Mouse (Mus musculus) forebrain, embryonic 16.5 days (tissue): ENCODE measurements around the gene Gcn1l1. TPM values are rescaled to one million over a fixed set of nuclear protein-coding genes. Genes with fewer than 3 reads are reported as not detected.
"Not testable (repeated sequence)": the region's sequence is repeated elsewhere in the genome, so short reads cannot be mapped to it uniquely, and the experiment has no call there.

Experiments used
- ATAC-seq: fragments of 200-750 bp; cut with Nextera tagmentation; 2 replicates; pipeline ENCODE4 v1.8.0; 2017; ENCODE audit warnings: mild to moderate bottlenecking, moderate library complexity
- H3K27ac ChIP-seq: fragments of 300-500 bp; sonication (generic); 2 replicates; pipeline ENCODE4 v1.5.1; 2014; ENCODE audit warnings: low read length, control low read depth
- H3K27me3 ChIP-seq: fragments of 300-500 bp; sonication (generic); replicated peaks from 2 replicates; pipeline ENCODE4 v1.6.1; 2014; ENCODE audit warnings: low read length; ENCODE audit not compliant: control insufficient read depth, insufficient read depth
- H3K36me3 ChIP-seq: fragments of 300-500 bp; sonication (generic); 2 replicates; pipeline ENCODE4 v1.6.1; 2014; ENCODE audit not compliant: control insufficient read depth, insufficient read depth
- H3K4me1 ChIP-seq: fragments of 300-500 bp; sonication (generic); replicated peaks from 2 replicates; pipeline ENCODE4 v1.6.1; 2014; ENCODE audit warnings: low read length; ENCODE audit not compliant: control insufficient read depth, insufficient read depth
- H3K4me2 ChIP-seq: fragments of 300-500 bp; sonication (generic); 2 replicates; pipeline ENCODE4 v1.6.1; 2014; ENCODE audit warnings: mild to moderate bottlenecking, low read length, control low read depth
- H3K4me3 ChIP-seq: fragments of 300-500 bp; sonication (generic); replicated peaks from 2 replicates; pipeline ENCODE4 v1.5.1; 2014; ENCODE audit warnings: mild to moderate bottlenecking, low read length, control low read depth
- H3K9ac ChIP-seq: fragments of 300-500 bp; sonication (generic); replicated peaks from 2 replicates; pipeline ENCODE4 v1.6.1; 2014; ENCODE audit warnings: low read depth, low read length, control low read depth
- H3K9me3 ChIP-seq: fragments of 300-500 bp; sonication (generic); 2 replicates; pipeline ENCODE4 v1.6.1; 2016; ENCODE audit warnings: low read length; ENCODE audit not compliant: control insufficient read depth
- WGBS: fragments of 180-500 bp; shearing (Covaris S2); extraction: QIAGEN DNeasy Blood & Tissue Kit; methylation state at CpG from one replicate; pipeline ENCODE4 v1.1.7; 2014; 5-methylcytosine and 5-hydroxymethylcytosine counted together
- polyA plus RNA-seq: library from polyadenylated mRNA; unstranded; fragments of >200 nt; fragmentation: Nextera tagmentation; extraction: Ambion mirVana; gene quantifications from 2 replicates; pipeline ENCODE4 v1.2.1, GENCODE M21; 2015

The Gcn1l1 gene
- polyA plus RNA-seq, 1 experiment from 2014 or later, result 53.6 TPM

DNA sequence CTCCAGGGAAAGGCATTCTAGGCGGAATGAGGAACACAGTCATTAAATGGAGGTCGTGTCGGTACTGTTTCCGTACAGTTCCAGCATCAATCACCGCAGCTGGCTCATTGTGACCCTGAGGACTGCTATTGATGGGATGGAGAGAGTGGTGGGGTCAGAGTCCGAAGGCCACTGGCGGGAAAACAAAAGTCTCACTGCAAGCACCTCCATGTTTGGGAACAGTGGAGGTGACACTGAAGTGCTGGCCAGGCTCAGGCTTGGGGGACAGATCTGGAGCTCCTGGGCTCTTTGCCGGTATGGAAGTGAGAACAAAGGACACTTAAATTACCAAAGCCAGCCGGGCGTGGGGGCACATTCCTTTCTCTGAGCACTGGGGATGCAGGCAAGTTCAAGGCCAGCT lies 3.6 kb downstream of the Gcn1l1 start:
- no peak overlapping the region for H3K4me3 ChIP-seq
- 56% methylated on average over 10 of the region's 10 CpGs for WGBS
- no peaks in the 10 kb centered on the region for H3K27me3 ChIP-seq
- ATAC-seq, result no peak
- no peaks in the 10 kb centered on the region for H3K9me3 ChIP-seq
- peaks cover 16% of the 10 kb centered on the region for H3K4me1 ChIP-seq
- H3K4me2 ChIP-seq, result no peak overlapping the region
- H3K27ac ChIP-seq, result no peak overlapping the region
- no peak overlapping the region for H3K9ac ChIP-seq
- H3K36me3 ChIP-seq, result peaks cover 10% of the 10 kb centered on the region; the same call in 1 of the 2 replicates

DNA sequence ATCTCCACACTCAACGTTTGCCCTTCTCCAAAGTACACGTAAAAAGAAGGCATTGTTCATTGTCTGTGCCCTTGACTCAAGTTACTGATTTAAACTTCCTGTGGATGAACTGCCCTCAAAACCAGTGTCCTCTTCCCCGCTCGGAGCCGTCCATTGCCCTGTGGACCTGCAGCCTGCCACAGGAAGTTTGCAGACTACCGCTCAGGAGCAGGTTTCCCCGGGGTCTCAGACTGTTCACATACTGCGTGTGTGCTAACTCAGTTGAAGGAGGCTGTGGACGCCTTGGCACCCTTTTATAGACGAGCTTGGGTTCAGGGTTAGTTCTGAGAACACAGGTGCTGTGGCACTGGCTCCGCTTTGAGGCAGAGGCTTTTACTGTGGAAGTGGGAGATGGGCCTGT lies 4.3 kb downstream of the Gcn1l1 start:
- WGBS, result 80% methylated on average over 11 of the region's 11 CpGs
- H3K27ac ChIP-seq, result no peak overlapping the region
- ATAC-seq, result no peak

DNA sequence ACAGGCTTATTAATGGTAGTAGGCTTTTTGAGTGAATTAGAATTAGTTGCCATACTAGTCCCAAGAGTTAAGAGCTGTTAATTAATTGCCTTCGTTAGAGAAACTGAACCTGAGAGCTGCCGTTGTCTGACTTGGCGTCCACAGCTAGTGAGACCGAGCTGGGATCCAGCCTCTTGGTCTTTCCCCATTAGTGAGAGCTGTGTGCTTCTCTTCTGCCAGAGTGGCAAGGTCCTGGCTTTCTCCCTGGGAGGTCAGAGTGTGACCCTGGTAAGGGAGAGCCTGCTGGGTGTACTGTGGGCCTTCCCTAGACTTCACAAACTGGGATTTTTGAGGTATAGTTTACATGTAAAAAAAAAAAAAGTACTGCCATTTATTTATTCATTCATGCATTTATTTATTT lies 4.7 kb downstream of the Gcn1l1 start:
- H3K9ac ChIP-seq, result no peak overlapping the region
- H3K9me3 ChIP-seq, result no peaks in the 10 kb centered on the region
- no peaks in the 10 kb centered on the region for H3K27me3 ChIP-seq
- H3K4me2 ChIP-seq, result no peak overlapping the region
- peaks cover 9% of the 10 kb centered on the region for H3K4me1 ChIP-seq
- WGBS, result 44% methylated on average over 4 of the region's 4 CpGs
- no peak overlapping the region for H3K4me3 ChIP-seq
- H3K27ac ChIP-seq, result no peak overlapping the region
- H3K36me3 ChIP-seq, result peaks cover 10% of the 10 kb centered on the region
- ATAC-seq, result no peak

More for the DNA sequence above, 4.3 kb downstream of the Gcn1l1 start:
- Histone ChIP-seq H3K4me3 (no peak overlapping the region), H3K27me3 (no peaks in the 10 kb centered on the region), H3K36me3 (peaks cover 6% of the 10 kb centered on the region; the same call in 1 of the 2 replicates), H3K4me1 (peaks cover 14% of the 10 kb centered on the region), H3K9ac (no peak overlapping the region), H3K9me3 (no peaks in the 10 kb centered on the region), H3K4me2 (no peak overlapping the region)

DNA sequence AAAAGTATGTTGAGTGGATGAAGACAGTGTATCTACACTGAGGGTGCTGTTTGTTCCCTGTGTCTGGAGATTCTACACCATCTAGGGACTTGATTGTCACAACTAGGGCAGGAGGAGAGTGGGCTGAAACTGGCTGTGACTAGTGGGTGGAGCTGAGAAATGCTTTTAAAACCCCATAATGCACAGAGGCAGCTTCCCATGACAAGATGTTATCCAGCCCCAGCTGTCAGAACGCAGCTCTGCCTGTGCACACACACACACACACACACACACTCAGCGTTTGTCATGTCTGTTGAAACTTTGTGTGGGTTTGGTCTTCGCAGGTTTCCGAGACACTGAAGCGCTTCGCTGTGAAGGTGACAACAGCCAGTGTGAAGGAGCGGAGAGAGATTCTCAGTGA lies 6.0 kb downstream of the Gcn1l1 start:
- H3K4me1 ChIP-seq, result peaks cover 2% of the 10 kb centered on the region
- no peak overlapping the region for H3K4me2 ChIP-seq
- 95% methylated on average over 7 of the region's 7 CpGs for WGBS
- ATAC-seq, result no peak
- H3K36me3 ChIP-seq, result peaks cover 17% of the 10 kb centered on the region
- H3K27ac ChIP-seq, result no peak overlapping the region
- H3K4me3 ChIP-seq, result no peak overlapping the region
- H3K9me3 ChIP-seq, result no peaks in the 10 kb centered on the region
- no peak overlapping the region for H3K9ac ChIP-seq
- no peaks in the 10 kb centered on the region for H3K27me3 ChIP-seq

DNA sequence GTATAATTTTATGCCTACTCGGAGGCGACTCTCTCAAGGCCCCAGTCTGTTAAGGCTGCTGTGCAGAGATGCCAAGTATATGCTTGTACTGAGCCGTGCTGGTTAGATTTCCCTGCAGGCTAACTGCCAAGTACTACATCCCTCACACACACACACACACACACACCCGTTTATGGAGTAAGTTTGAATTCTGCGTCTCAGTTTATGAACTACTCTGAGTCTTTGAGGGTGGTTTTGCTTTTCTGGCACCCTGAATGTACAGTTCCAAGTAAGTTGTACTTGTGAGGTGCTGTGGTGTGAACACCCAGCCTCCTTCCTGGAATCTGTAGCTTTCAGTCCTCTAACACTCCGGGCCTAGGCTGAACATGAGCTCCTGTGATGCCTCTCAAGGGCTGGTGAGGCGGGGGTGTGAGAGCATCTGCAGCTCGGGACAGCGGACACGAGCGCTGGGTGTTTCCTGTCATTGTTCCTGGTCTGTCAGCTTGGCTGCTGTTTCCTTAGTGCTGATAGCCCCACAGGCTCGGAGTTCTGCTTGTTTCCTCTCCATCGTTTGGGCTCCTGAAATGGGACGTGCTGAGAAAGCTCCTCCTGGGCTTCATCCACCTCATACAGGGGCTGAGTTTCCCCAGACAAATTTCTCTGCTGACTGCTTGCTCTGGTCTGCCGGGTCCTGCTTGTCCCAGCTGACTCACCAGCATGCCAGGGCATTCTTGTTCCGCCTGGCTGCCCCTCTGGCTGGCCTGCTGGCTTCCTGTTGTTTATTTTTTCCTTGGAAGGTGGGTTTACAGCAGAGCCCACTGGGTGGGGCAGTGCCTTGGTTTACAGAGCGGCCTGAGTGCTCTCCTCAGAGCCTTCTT lies 7.9 kb downstream of the Gcn1l1 start:
- H3K4me3 ChIP-seq, result no peak overlapping the region
- H3K9ac ChIP-seq, result no peak overlapping the region
- WGBS, result 72% methylated on average over 17 of the region's 17 CpGs
- H3K27me3 ChIP-seq, result no peaks in the 10 kb centered on the region
- 0 out of 2 replicates have a peak, but pooled peaks have one; percentile 15 for ATAC-seq
- H3K4me1 ChIP-seq, result no peaks in the 10 kb centered on the region
- H3K9me3 ChIP-seq, result no peaks in the 10 kb centered on the region
- H3K4me2 ChIP-seq, result no peak overlapping the region
- peaks cover 31% of the 10 kb centered on the region for H3K36me3 ChIP-seq
- H3K27ac ChIP-seq, result no peak overlapping the region

DNA sequence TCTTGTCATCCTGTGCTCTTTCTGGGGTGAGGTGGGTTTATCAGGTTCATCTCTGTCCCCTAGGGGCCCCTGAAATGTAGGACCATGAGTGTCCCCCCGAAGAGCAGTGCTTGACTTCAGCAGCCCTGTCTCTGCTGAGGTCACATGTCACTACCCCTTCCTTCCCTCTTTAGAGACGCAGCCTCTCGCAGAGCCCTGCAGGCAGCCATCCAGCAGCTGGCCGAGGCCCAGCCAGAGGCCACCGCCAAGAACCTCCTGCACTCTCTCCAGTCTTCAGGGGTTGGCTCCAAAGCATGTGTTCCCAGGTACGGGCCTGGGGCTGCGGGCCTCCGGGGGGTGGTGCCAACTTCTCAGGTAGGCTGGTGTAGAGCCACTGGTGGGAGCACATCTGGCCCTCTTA lies 9.9 kb downstream of the Gcn1l1 start:
- H3K27ac ChIP-seq, result no peak overlapping the region
- no peak overlapping the region for H3K4me2 ChIP-seq
- no peak overlapping the region for H3K4me3 ChIP-seq
- no peaks in the 10 kb centered on the region for H3K4me1 ChIP-seq
- H3K9ac ChIP-seq, result no peak overlapping the region
- peaks cover 45% of the 10 kb centered on the region for H3K36me3 ChIP-seq
- no peaks in the 10 kb centered on the region for H3K9me3 ChIP-seq
- WGBS, result 72% methylated on average over 8 of the region's 8 CpGs
- no peak for ATAC-seq
- no peaks in the 10 kb centered on the region for H3K27me3 ChIP-seq

DNA sequence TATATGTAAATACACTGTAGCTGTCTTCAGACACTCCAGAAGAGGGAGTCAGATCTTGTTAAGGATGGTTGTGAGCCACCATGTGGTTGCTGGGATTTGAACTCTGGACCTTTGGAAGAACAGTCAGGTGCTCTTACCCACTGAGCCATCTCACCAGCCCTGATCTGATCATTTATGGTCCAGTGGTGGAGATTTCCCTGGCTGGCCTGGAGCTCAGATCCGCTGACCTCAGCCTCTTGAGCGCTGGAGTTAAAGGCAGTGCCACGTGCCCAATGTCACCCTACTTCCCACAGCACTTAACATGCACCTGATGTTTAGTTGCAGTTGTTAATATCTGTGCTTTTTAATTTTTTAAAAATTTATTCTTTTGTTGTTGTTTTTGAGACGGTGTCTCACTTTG lies 12.6 kb downstream of the Gcn1l1 start:
- H3K4me1 ChIP-seq, ATAC-seq, H3K4me3 ChIP-seq, H3K9ac ChIP-seq, H3K27ac ChIP-seq, H3K27me3 ChIP-seq, H3K9me3 ChIP-seq, H3K4me2 ChIP-seq: not testable (repeated sequence)
- WGBS, result 94% methylated on average over 4 of the region's 4 CpGs
- H3K36me3 ChIP-seq, result peaks cover 65% of the 10 kb centered on the region

DNA sequence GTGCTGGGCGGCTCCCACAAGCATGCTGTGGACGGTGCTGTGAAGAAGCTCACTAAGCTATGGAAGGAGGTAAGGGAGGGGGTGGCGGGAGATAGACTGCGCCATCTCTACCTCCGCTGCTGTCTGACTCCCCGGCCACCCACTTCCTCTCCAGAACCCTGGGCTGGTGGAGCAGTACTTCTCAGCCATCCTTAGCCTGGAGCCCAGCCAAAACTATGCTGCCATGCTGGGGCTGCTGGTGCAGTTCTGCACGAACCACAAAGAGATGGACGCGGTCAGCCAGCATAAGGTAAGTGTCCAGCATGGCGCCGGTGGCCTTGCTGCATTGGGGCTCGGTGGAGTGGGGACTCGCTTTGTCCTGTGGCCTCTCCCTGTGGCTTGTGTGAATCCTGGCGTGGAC lies 13.9 kb downstream of the Gcn1l1 start:
- Histone ChIP-seq H3K27ac (no peak overlapping the region), H3K9me3 (peaks cover 3% of the 10 kb centered on the region; the same call in 1 of the 2 replicates), H3K36me3 (peaks cover 71% of the 10 kb centered on the region), H3K27me3 (no peaks in the 10 kb centered on the region), H3K4me2 (no peak overlapping the region), H3K4me3 (no peak overlapping the region), H3K4me1 (no peaks in the 10 kb centered on the region), H3K9ac (no peak overlapping the region)
- 93% methylated on average over 14 of the region's 14 CpGs for WGBS
- ATAC-seq, result no peak

DNA sequence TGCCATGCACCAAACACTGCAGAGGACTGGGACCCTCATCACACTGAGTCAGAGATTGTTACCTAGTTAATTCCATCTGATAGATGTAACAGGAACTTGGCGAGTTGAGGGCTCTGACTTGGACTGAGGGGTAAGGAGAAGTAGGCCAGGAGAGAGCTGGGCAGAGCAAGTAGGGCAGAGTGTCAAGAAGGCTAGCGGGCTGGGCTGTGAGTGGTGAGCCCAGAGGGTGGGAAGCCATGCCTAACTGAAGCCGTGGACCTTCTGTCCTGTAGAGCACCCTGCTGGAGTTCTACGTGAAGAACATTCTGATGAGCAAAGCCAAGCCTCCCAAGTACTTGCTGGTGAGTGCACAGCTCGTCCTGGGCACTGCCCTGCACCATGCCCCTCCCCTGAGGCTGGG lies 14.3 kb downstream of the Gcn1l1 start:
- no peaks in the 10 kb centered on the region for H3K27me3 ChIP-seq
- no peak overlapping the region for H3K27ac ChIP-seq
- peaks cover 73% of the 10 kb centered on the region for H3K36me3 ChIP-seq
- H3K4me3 ChIP-seq, result no peak overlapping the region
- H3K4me1 ChIP-seq, result no peaks in the 10 kb centered on the region
- 91% methylated on average over 5 of the region's 5 CpGs for WGBS
- ATAC-seq, result no peak
- peaks cover 3% of the 10 kb centered on the region; the same call in 1 of the 2 replicates for H3K9me3 ChIP-seq
- no peak overlapping the region for H3K4me2 ChIP-seq
- no peak overlapping the region for H3K9ac ChIP-seq
